In genomic region chr5:122900558-122901171, GRCm38 (mm10) we compare ENCODE assay signal across 8 mouse cellular contexts. TPM values are rescaled to one million over a fixed set of nuclear protein-coding genes. Genes with fewer than 3 reads are reported as not detected.
DNase-seq lines count a peak whose midpoint lies in the region; ATAC-seq lines count a peak whose summit lies in the region.

No protein-coding gene starts in this region.

- no peaks in the 10 kb centered on the region for H3K27me3 ChIP-seq in limb, embryonic 12.5 days
- H3K27me3 ChIP-seq in stomach, embryonic 15.5 days (replicated peaks): no peaks in the 10 kb centered on the region

- WGBS in limb, embryonic 12.5 days: 2% methylated on average over 33 of the region's 33 CpGs
- 3% methylated on average over 33 of the region's 33 CpGs for WGBS in stomach, embryonic 15.5 days

- H3K27ac ChIP-seq in limb, embryonic 12.5 days: peak overlapping the region; percentile 95
- peak overlapping the region; percentile 92 for H3K27ac ChIP-seq in stomach, embryonic 15.5 days

- H3K4me2 ChIP-seq in limb, embryonic 12.5 days: peak overlapping the region; percentile 70
- peak overlapping the region; percentile 65 for H3K4me2 ChIP-seq in stomach, embryonic 15.5 days

- H3K4me1 ChIP-seq in limb, embryonic 12.5 days (replicated peaks): peaks cover 18% of the 10 kb centered on the region
- H3K4me1 ChIP-seq in stomach, embryonic 15.5 days: peaks cover 12% of the 10 kb centered on the region

- H3K9ac ChIP-seq in limb, embryonic 12.5 days (replicated peaks): peak overlapping the region; percentile 97
- H3K9ac ChIP-seq in stomach, embryonic 15.5 days: peak overlapping the region; percentile 42; the same call in 1 of the 2 replicates

- H3K9me3 ChIP-seq in limb, embryonic 12.5 days: no peaks in the 10 kb centered on the region
- H3K9me3 ChIP-seq in stomach, embryonic 15.5 days: no peaks in the 10 kb centered on the region

- ATAC-seq in limb, embryonic 12.5 days (ENCODE audit: insufficient number of reproducible peaks, insufficient read depth, low FRiP score, low TSS enrichment, low read depth): peak; percentile 61
- ATAC-seq in stomach, embryonic 15.5 days (ENCODE audit: insufficient read depth, low FRiP score, low read depth): no peak

- peak; percentile 39 for DNase-seq in cerebellum, adult 9-11 months
- DNase-seq in cerebellum, postnatal 25 days: no peak
- peak; percentile 20 for DNase-seq in retina, embryonic 14.5 days (ENCODE audit: low spot score)
- no peak for DNase-seq in retina, postnatal 1 day
- DNase-seq in layer of hippocampus, postnatal 14 days (ENCODE audit: low spot score in 2 of 2): no peak
- DNase-seq in thymus, postnatal 36 days: no peak

- H3K36me3 ChIP-seq in limb, embryonic 12.5 days: no peaks in the 10 kb centered on the region
- H3K36me3 ChIP-seq in stomach, embryonic 15.5 days: no peaks in the 10 kb centered on the region

- peak overlapping the region; percentile 89 for H3K4me3 ChIP-seq in limb, embryonic 12.5 days (replicated peaks)
- peak overlapping the region; percentile 77 for H3K4me3 ChIP-seq in stomach, embryonic 15.5 days (replicated peaks)

RNA-seq across cellular contexts. Expression of gene Rnf34, which starts 50.8 kb away (rescaled TPM):
- polyA plus RNA-seq in limb, embryonic 12.5 days (2016; fragmentation: Nextera tagmentation; extraction: Ambion mirVana): 44.7 and 45.1 TPM in 2 replicates
- polyA plus RNA-seq in stomach, embryonic 15.5 days (2015; fragmentation: Nextera tagmentation; extraction: Ambion mirVana): 28.4 and 32.7 TPM in 2 replicates
- total RNA-seq in layer of hippocampus, postnatal 14 days (2021): 10 to 100 TPM; 47.1 to 53.0 TPM

Comparison
In these comparisons a context has a peak if more than half of its experiments do, and no peak if none do; other contexts are left out.
1. DNase-seq: peak in cerebellum, adult 9-11 months (single experiment) and retina, embryonic 14.5 days (single experiment); none in cerebellum, postnatal 25 days (0 of 2), retina, postnatal 1 day (single experiment), layer of hippocampus, postnatal 14 days (0 of 2) and thymus, postnatal 36 days (0 of 2).